8 mouse cellular contexts compared by ENCODE assay signal in genomic region chr5:115319004-115319940, GRCm38 (mm10). TPM values are rescaled to one million over a fixed set of nuclear protein-coding genes. Genes with fewer than 3 reads are reported as not detected.
DNase-seq lines count a peak whose midpoint lies in the region; ATAC-seq and TF ChIP-seq lines count a peak whose summit lies in the region.

No protein-coding gene starts in this region.

- peak; percentile 90 for ATAC-seq in forebrain, postnatal 0 days
- ATAC-seq in neural tube, embryonic 15.5 days (ENCODE audit: low FRiP score): peak; percentile 63; the same call in 1 of the 2 replicates

- TF ChIP-seq POLR2A in cerebellum, adult 2 months (IDR thresholded peaks at IDR 0.05; ENCODE audit: borderline replicate concordance, insufficient read depth, low read length): no peak; the same call in 1 of the 2 replicates
- no peak for TF ChIP-seq POLR2A in thymus, adult 2 months (IDR thresholded peaks at IDR 0.05; ENCODE audit: control insufficient read depth, extremely low read depth, insufficient read depth, low read length, poor library complexity)

- WGBS in cerebellum, adult 2 months: 2% methylated on average over 22 of the region's 22 CpGs
- under 1% methylated on average over 22 of the region's 22 CpGs for WGBS in forebrain, postnatal 0 days
- under 1% methylated on average over 22 of the region's 22 CpGs for WGBS in neural tube, embryonic 15.5 days
- WGBS in thymus, adult 2 months: 2% methylated on average over 22 of the region's 22 CpGs

- DNase-seq in ES-E14 (ENCODE audit: low read depth, low spot score): peak; percentile 51
- peak; percentile 85 to 90 for DNase-seq in cerebellum, adult 2 months
- DNase-seq in forebrain, postnatal 0 days: peak; percentile 83
- peak; percentile 66 to 75 for DNase-seq in heart, postnatal 36 days
- peak; percentile 64 to 81 for DNase-seq in layer of hippocampus, adult 2 months (ENCODE audit: low spot score in 2 of 2)
- peak; percentile 79 to 87 for DNase-seq in lung, adult 18-20 months
- peak; percentile 61 for DNase-seq in thymus, adult 2 months

- TF ChIP-seq CTCF in cerebellum, adult 2 months (IDR thresholded peaks at IDR 0.05; ENCODE audit: borderline replicate concordance, insufficient read depth, low read depth, low read length): peak; percentile 58; the same call in 1 of the 2 replicates
- peak; percentile 68 for TF ChIP-seq CTCF in forebrain, postnatal 0 days (IDR thresholded peaks at IDR 0.05; ENCODE audit: low read depth)
- TF ChIP-seq CTCF in layer of hippocampus, adult 2 months (conservative IDR thresholded peaks at IDR 0.05): peak; percentile 71
- 0 out of 2 replicates have a peak, but pooled peaks have one; percentile 16 for TF ChIP-seq CTCF in thymus, adult 2 months (IDR thresholded peaks at IDR 0.05; ENCODE audit: borderline replicate concordance, control insufficient read depth, extremely low read depth, insufficient read depth, low read length, poor library complexity)

- peaks cover 3 to 21% of the 10 kb centered on the region in 2 experiments; a peak in 3 of 4 replicates for H3K4me1 ChIP-seq in ES-E14 (ENCODE audit: control insufficient read depth in 2 of 2, insufficient read depth in 2 of 2, low read length in 2 of 2, poor library complexity in 1 of 2)
- H3K4me1 ChIP-seq in cerebellum, adult 2 months (ENCODE audit: control insufficient read depth, insufficient read depth, low read length): peaks cover 14% of the 10 kb centered on the region
- peaks cover 27% of the 10 kb centered on the region; the same call in 1 of the 2 replicates for H3K4me1 ChIP-seq in forebrain, postnatal 0 days (ENCODE audit: insufficient read depth)
- peaks cover 37% of the 10 kb centered on the region for H3K4me1 ChIP-seq in neural tube, embryonic 15.5 days
- peaks cover 22% of the 10 kb centered on the region for H3K4me1 ChIP-seq in thymus, adult 2 months (replicated peaks; ENCODE audit: control insufficient read depth, insufficient read depth, low read length)

- H3K27me3 ChIP-seq in cerebellum, adult 2 months (ENCODE audit: control insufficient read depth, insufficient read depth, low read length): no peaks in the 10 kb centered on the region
- H3K27me3 ChIP-seq in forebrain, postnatal 0 days (ENCODE audit: insufficient read depth, low read length): no peaks in the 10 kb centered on the region
- no peaks in the 10 kb centered on the region for H3K27me3 ChIP-seq in neural tube, embryonic 15.5 days (replicated peaks)
- no peaks in the 10 kb centered on the region for H3K27me3 ChIP-seq in thymus, adult 2 months (ENCODE audit: control insufficient read depth, insufficient read depth, low read length)

- no peak overlapping the region for H3K27ac ChIP-seq in ES-E14 (ENCODE audit: insufficient read depth, low read depth, low read length, poor library complexity, severe bottlenecking)
- H3K27ac ChIP-seq in cerebellum, adult 2 months (ENCODE audit: insufficient read depth, low read length): peak overlapping the region; percentile 63
- peak overlapping the region; percentile 88 for H3K27ac ChIP-seq in forebrain, postnatal 0 days (ENCODE audit: low read depth, low read length)
- H3K27ac ChIP-seq in layer of hippocampus, adult 2 months: peak overlapping the region; percentile 92
- peak overlapping the region; percentile 77 for H3K27ac ChIP-seq in neural tube, embryonic 15.5 days (replicated peaks)
- H3K27ac ChIP-seq in thymus, adult 2 months (ENCODE audit: control insufficient read depth, insufficient read depth, low read length): peak overlapping the region; percentile 45; the same call in 1 of the 2 replicates

- H3K4me2 ChIP-seq in forebrain, postnatal 0 days (ENCODE audit: low read depth): peak overlapping the region; percentile 79
- H3K4me2 ChIP-seq in neural tube, embryonic 15.5 days: peak overlapping the region; percentile 81

- intact Hi-C loops in heart, postnatal 36 days (cut with DNase I): loop anchor here (2.0 kb wide), 1 partner anchor 18 kb away; the partner anchor contains the start of gene Dynll1

- H3K36me3 ChIP-seq in ES-E14 (ENCODE audit: control insufficient read depth, insufficient read depth, low read length, poor library complexity, severe bottlenecking): no peaks in the 10 kb centered on the region
- no peaks in the 10 kb centered on the region for H3K36me3 ChIP-seq in forebrain, postnatal 0 days (ENCODE audit: insufficient read depth)
- H3K36me3 ChIP-seq in neural tube, embryonic 15.5 days: no peaks in the 10 kb centered on the region
- no peaks in the 10 kb centered on the region for H3K36me3 ChIP-seq in thymus, adult 2 months (ENCODE audit: control insufficient read depth, insufficient read depth, low read length)

- peak overlapping the region; percentile 56 for H3K9ac ChIP-seq in ES-E14 (ENCODE audit: insufficient read depth, low read depth, low read length, poor library complexity, severe bottlenecking)
- peak overlapping the region; percentile 43 for H3K9ac ChIP-seq in forebrain, postnatal 0 days
- peak overlapping the region; percentile 51 for H3K9ac ChIP-seq in neural tube, embryonic 15.5 days (replicated peaks)

- in situ Hi-C loops in ES-E14 (cut with MboI; ENCODE audit: low sequenced_read_pairs in 2 of 2, unreplicated experiment in 2 of 2): no loop called here

- no peaks in the 10 kb centered on the region for H3K9me3 ChIP-seq in ES-E14 (ENCODE audit: control insufficient read depth, insufficient read depth, low read depth, low read length)
- no peaks in the 10 kb centered on the region for H3K9me3 ChIP-seq in forebrain, postnatal 0 days (ENCODE audit: low read length)
- H3K9me3 ChIP-seq in neural tube, embryonic 15.5 days (replicated peaks): no peaks in the 10 kb centered on the region

- H3K4me3 ChIP-seq in ES-E14 (ENCODE audit: insufficient read depth in 1 of 2, low read depth in 1 of 2, low read length in 2 of 2, poor library complexity in 1 of 2, severe bottlenecking in 1 of 2): peak overlapping the region; percentile 10 to 52; a peak in 3 of 4 replicates
- H3K4me3 ChIP-seq in cerebellum, adult 2 months (replicated peaks; ENCODE audit: insufficient read depth, low read depth, low read length): peak overlapping the region; percentile 65
- peak overlapping the region; percentile 36 for H3K4me3 ChIP-seq in forebrain, postnatal 0 days (ENCODE audit: low read depth, low read length)
- peak overlapping the region; percentile 56 for H3K4me3 ChIP-seq in layer of hippocampus, adult 2 months
- peak overlapping the region; percentile 41 for H3K4me3 ChIP-seq in neural tube, embryonic 15.5 days (replicated peaks)
- peak overlapping the region; percentile 83 for H3K4me3 ChIP-seq in thymus, adult 2 months (ENCODE audit: control insufficient read depth, insufficient read depth, low read length)

TF ChIP-seq in ES-E14, 5 proteins besides CTCF, POLR2A, EP300 and RAD21:
- no peak for TF ChIP-seq MAFK (IDR thresholded peaks at IDR 0.05; ENCODE audit: insufficient read depth, low read depth, low read length)
- TF ChIP-seq ZNF384 (IDR thresholded peaks at IDR 0.05; ENCODE audit: low read depth, low read length): no peak
- TF ChIP-seq HCFC1 (IDR thresholded peaks at IDR 0.05; ENCODE audit: borderline replicate concordance, insufficient read depth, low read length): no peak
TF ChIP-seq in ES-E14: peak in this region for 0.

RNA-seq across cellular contexts. Expression of gene Srsf9, which starts 7.7 kb away (rescaled TPM):
- total RNA-seq in ES-E14 (2012; rRNA removed): 42.6 and 57.2 TPM in 2 replicates
- 60.1 and 65.0 TPM in 2 replicates for polyA plus RNA-seq in cerebellum, adult 2 months (2012; rRNA removed)
- total RNA-seq in forebrain, postnatal 0 days (2014; rRNA removed): 43.7 and 49.9 TPM in 2 replicates
- polyA plus RNA-seq in forebrain, postnatal 0 days (2015; fragmentation: Nextera tagmentation; extraction: Ambion mirVana): 112 and 117 TPM in 2 replicates
- 10 to 100 TPM; 16.0 to 18.1 TPM for total RNA-seq in heart, postnatal 36 days (2021)
- total RNA-seq in layer of hippocampus, adult 2 months (2021): 100 to 1,000 TPM in 1 of 2 experiments, 10 to 100 TPM in 1; 91.4 to 102 TPM
- polyA plus RNA-seq in neural tube, embryonic 15.5 days (2015; fragmentation: Nextera tagmentation; extraction: Ambion mirVana): 138 and 154 TPM in 2 replicates
- 67.6 and 92.9 TPM in 2 replicates for polyA plus RNA-seq in thymus, adult 2 months (2012; rRNA removed)

RNA-seq across cellular contexts. Expression of gene Dynll1, which starts 18.5 kb away (rescaled TPM):
- total RNA-seq in ES-E14 (2012; rRNA removed): 575 and 753 TPM in 2 replicates
- 381 and 416 TPM in 2 replicates for polyA plus RNA-seq in cerebellum, adult 2 months (2012; rRNA removed)
- 259 and 351 TPM in 2 replicates for total RNA-seq in forebrain, postnatal 0 days (2014; rRNA removed)
- 1,192 and 1,422 TPM in 2 replicates for polyA plus RNA-seq in forebrain, postnatal 0 days (2015; fragmentation: Nextera tagmentation; extraction: Ambion mirVana)
- 10 to 100 TPM; 71.9 to 88.5 TPM for total RNA-seq in heart, postnatal 36 days (2021)
- 100 to 1,000 TPM; 727 to 730 TPM for total RNA-seq in layer of hippocampus, adult 2 months (2021)
- 1,284 and 1,328 TPM in 2 replicates for polyA plus RNA-seq in neural tube, embryonic 15.5 days (2015; fragmentation: Nextera tagmentation; extraction: Ambion mirVana)
- polyA plus RNA-seq in thymus, adult 2 months (2012; rRNA removed): 407 and 496 TPM in 2 replicates

RNA-seq across cellular contexts. Expression of gene Gatc, which starts 21.7 kb away (rescaled TPM):
- 1.9 and 3.1 TPM in 2 replicates for total RNA-seq in ES-E14 (2012; rRNA removed)
- 32.8 and 33.6 TPM in 2 replicates for polyA plus RNA-seq in cerebellum, adult 2 months (2012; rRNA removed)
- total RNA-seq in forebrain, postnatal 0 days (2014; rRNA removed): 21.8 and 25.5 TPM in 2 replicates
- 34.8 and 40.2 TPM in 2 replicates for polyA plus RNA-seq in forebrain, postnatal 0 days (2015; fragmentation: Nextera tagmentation; extraction: Ambion mirVana)
- 10 to 100 TPM; 17.6 to 18.6 TPM for total RNA-seq in heart, postnatal 36 days (2021)
- 10 to 100 TPM; 19.5 to 20.8 TPM for total RNA-seq in layer of hippocampus, adult 2 months (2021)
- 32.2 and 37.0 TPM in 2 replicates for polyA plus RNA-seq in neural tube, embryonic 15.5 days (2015; fragmentation: Nextera tagmentation; extraction: Ambion mirVana)
- 10.1 and 11.3 TPM in 2 replicates for polyA plus RNA-seq in thymus, adult 2 months (2012; rRNA removed)

RNA-seq across cellular contexts. Expression of gene Triap1, which starts 21.8 kb away (rescaled TPM):
- 21.5 and 30.7 TPM in 2 replicates for total RNA-seq in ES-E14 (2012; rRNA removed)
- polyA plus RNA-seq in cerebellum, adult 2 months (2012; rRNA removed): 29.7 and 30.3 TPM in 2 replicates
- total RNA-seq in forebrain, postnatal 0 days (2014; rRNA removed): 17.3 and 22.8 TPM in 2 replicates
- polyA plus RNA-seq in forebrain, postnatal 0 days (2015; fragmentation: Nextera tagmentation; extraction: Ambion mirVana): 60.5 and 68.0 TPM in 2 replicates
- 10 to 100 TPM; 22.8 to 27.6 TPM for total RNA-seq in heart, postnatal 36 days (2021)
- total RNA-seq in layer of hippocampus, adult 2 months (2021): 10 to 100 TPM; 22.3 to 25.4 TPM
- 56.1 and 56.8 TPM in 2 replicates for polyA plus RNA-seq in neural tube, embryonic 15.5 days (2015; fragmentation: Nextera tagmentation; extraction: Ambion mirVana)
- 10.7 and 12.8 TPM in 2 replicates for polyA plus RNA-seq in thymus, adult 2 months (2012; rRNA removed)

RNA-seq across cellular contexts. Expression of gene Cox6a1, which starts 29.5 kb away (rescaled TPM):
- total RNA-seq in ES-E14 (2012; rRNA removed): 936 and 1,706 TPM in 2 replicates
- 2,268 and 2,327 TPM in 2 replicates for polyA plus RNA-seq in cerebellum, adult 2 months (2012; rRNA removed)
- total RNA-seq in forebrain, postnatal 0 days (2014; rRNA removed): 628 and 701 TPM in 2 replicates
- 1,510 and 1,858 TPM in 2 replicates for polyA plus RNA-seq in forebrain, postnatal 0 days (2015; fragmentation: Nextera tagmentation; extraction: Ambion mirVana)
- 100 to 1,000 TPM; 253 to 261 TPM for total RNA-seq in heart, postnatal 36 days (2021)
- total RNA-seq in layer of hippocampus, adult 2 months (2021): 100 to 1,000 TPM; 685 to 700 TPM
- 1,223 and 1,358 TPM in 2 replicates for polyA plus RNA-seq in neural tube, embryonic 15.5 days (2015; fragmentation: Nextera tagmentation; extraction: Ambion mirVana)
- polyA plus RNA-seq in thymus, adult 2 months (2012; rRNA removed): 2,836 and 2,976 TPM in 2 replicates

Comparison
In these comparisons a context has a peak if more than half of its experiments do, and no peak if none do; other contexts are left out.
1. H3K4me3 ChIP-seq: peak in every context shown above with its lines; median percentile 83 in thymus, adult 2 months; 65 in cerebellum, adult 2 months; 56 in layer of hippocampus, adult 2 months; 41 in neural tube, embryonic 15.5 days; 36 in forebrain, postnatal 0 days; 31 in ES-E14.
2. CTCF ChIP-seq: peak in every context shown above with its lines; median percentile 71 in layer of hippocampus, adult 2 months; 68 in forebrain, postnatal 0 days; 58 in cerebellum, adult 2 months; 16 in thymus, adult 2 months.